Mouse (Mus musculus): Measurements from ENCODE around the gene Sh3glb1.
"Not testable (repeated sequence)": the region's sequence is repeated elsewhere in the genome, so short reads cannot be mapped to it uniquely, and the experiment has no call there.

Gene Sh3glb1

DNA sequence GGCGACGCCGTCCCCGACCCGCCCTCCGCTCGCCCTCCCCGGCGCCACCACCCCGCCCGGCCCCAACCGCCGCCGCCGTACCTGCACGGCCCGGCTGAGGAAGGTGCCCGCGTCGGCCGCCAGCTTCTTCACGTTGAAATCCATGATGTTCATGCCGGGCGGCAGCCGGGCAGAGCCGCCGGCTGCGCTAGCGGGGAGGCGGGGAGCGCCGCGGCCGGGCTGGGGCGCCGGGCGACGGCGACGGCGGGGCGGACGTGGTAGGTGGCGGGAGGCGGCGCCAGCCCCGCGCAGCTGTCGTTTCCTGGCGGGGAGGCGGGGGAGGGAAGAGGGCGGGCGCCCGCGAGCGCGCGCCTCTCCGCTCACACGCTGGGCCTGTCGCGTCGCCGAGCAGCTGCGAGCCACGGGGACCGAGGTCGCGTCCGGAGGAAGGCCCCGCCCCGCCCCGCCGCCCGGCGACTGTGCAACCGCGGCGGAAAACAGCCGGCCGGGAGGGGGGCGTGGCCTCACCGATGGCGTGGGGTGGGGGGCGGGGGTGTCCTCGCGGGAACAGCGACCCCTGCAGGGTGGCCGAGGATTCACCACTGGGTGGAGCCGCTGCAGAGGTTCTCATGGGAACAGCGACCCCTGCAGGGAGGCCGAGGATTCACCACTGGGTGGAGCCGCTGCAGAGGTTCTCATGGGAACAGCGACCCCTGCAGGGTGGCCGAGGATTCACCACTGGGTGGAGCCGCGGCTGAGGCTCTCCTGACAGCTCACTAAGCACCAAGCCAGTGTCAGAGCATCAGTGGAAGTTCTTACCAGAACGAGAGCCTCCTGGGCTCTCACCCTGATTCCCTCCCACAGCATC, at the start of gene Sh3glb1:
Gene Sh3glb1, minus strand, starts transcription at position 435 of the 847 bp plus-strand sequence.
- DNase-seq (ENCODE audit: low spot score): peak; percentile 95

DNA sequence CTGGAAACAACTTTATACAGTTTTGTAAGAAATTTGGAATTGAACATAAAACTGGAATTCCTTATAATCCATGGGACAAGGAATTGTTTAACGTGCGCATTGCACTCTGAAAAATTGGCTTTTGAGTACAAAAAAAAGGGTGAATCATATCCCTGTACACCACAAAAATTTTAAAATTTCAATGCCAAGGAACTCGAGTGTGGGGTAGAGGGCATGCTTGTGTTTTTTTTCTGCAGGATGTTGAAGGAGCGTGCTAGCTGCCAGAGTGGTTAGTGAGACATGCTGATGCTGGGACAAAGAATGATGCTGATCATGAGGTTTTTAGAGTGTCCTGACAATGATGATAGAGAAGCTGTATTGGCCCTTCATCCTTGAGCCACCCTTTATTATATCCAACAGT, 45.0 kb upstream of the Sh3glb1 start:
- DNase-seq (ENCODE audit: low spot score): no peak

DNA sequence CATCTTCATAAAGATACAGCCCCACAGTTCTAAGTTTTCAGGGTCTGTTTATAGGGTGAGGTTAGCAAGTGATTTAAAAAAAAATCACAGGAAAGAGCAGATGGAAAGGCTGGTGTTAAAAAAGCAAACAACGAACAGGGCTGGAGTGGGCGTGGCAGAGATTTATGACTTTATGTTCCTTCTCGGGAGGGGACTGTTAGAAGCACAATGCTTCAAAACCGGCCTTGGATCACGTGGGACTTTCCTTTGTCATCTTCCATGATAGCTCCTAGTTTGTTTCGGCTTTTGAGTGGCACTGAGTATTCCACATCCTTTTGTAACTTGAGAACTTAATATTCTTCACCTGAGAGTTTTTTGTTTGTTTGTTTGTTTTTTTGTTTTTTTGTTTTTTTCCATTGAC, 41.3 kb upstream of the Sh3glb1 start:
- no peak for DNase-seq (ENCODE audit: low spot score)

DNA sequence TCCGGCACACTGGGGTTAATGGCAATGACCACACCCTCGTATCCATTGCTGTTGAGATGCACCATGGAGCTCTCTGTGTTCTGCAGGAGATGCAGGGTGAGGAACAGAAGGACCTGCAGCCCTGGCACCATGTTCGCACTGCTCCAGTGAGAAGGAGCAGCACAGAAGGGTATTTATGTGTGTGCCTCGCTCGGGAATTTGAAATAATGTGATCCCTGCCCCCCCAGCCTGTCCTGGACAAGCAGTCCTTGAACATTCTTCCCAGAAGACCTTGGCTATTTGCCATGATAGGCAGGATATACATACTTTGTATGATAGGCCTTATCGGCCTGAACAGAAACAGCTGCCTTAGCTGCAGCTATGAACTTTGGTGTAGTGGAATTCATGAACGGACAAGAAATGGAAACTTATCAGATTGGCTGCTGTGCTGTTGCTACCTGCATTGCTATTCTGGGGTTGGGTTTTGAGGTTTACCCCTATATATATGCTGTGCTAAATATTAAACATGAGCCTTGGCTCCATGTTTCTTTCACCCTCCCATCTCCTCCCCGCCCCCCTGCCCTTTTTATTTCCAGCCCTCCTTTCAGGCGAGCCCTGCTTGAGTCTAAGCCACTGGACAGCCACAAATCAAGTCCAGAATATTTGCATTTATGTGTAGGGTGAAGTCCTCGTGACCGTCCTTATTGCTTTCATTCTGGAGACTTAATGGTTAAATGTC, 40.6 kb upstream of the Sh3glb1 start, which contains the start of gene Clca3a1:
Gene Clca3a1, minus strand, starts transcription at position 386 of the 718 bp plus-strand sequence.
- DNase-seq (ENCODE audit: low spot score): peak; percentile 18

DNA sequence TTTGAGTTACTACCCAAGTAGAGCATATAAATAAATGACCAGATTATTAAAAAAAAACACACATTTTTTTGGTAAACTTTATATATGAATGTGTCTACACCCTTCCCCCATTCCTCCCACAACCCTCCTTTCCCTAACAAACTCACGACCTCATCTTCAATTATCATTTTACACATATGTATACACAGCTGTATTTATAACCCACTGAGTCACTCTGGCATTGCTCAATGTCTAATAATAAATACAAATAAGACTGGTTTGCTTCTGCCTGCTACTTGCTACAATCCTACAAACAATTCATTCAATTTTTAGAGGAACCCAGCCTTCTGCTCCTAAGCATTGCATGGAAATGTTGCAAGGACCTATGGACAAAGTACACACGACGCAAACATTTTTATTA, 39.6 kb upstream of the Sh3glb1 start:
- DNase-seq (ENCODE audit: low spot score): no peak

DNA sequence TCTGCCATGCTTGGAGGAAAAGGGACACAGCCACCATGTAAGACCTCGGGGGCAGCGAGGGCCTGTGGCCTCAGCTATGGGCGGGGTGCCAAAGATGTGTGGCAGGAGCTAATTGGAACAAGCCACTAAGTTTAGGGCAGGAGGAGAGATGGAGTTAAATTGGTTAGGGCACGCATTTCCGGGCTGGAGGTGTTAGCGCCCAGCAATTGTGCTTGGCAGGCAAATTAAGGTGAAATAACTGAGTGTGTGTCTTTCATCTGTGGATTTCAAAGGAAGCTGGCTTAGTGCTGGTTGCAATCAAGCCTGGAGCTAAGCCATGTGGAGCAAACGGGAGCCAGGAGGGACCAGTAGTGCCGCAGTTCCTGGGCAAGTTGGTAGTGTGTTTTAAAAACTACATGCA, 36.0 kb upstream of the Sh3glb1 start:
- not testable (repeated sequence) for DNase-seq (ENCODE audit: low spot score)

DNA sequence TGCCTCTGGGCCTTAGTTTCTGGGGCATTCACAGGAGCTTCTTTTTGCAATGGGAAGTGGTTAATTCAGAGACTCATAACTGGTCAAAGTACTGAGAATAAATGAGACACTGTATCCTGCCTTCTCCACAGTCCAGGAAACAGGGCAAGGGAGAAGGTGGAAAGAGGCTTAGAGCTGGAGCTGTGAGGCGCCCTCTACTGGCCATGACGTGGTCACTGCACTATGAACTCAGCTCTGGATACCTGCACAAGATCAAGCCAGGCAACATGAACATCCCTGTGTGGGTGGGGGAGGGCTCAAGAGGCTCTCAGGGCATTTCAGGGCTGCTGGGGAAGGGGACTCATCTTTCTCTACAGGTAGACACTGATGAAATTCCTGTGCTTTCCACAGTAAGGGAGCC, 33.0 kb upstream of the Sh3glb1 start:
- no peak for DNase-seq (ENCODE audit: low spot score)

DNA sequence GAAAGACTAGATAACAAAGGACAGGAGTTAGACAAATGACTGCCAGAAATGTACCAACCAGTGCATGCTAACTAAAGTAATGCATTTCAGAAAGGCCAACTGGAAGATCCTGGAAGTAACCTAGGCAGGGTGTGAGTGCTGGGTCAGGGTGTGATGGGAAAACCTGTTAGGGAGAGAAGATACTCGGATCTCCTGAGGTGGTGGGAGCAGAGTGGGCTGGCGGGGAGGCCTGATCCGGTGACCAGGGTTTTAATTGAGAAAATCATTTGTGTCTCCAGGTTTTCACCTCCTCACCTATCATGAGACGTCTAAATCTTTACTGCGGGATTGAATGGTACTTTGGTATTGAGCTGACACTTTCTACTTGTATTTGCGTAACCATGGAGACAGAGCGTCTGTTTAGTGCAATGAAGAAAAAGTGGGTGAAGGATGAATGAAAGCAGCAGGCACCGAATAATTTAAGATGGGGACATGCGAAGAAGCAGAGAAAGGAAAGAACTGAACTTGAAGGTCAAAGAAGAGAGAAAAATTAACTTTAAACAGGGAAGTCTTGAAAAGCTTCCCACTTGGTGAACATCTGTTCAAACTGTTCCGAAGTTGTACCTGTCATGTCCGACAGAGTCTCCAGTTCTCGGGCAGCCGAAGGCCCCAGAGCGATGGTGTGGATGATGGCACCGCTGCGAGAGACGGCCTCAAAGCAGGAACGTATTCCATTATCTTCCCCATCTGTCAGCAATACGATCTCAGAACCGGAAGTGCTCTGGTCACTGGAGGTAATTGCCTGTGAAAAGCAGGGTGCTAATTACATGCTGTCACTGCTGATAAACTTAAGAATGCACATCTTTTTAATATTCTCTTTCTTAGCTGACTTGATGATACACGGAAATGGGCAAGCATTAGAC, 29.2 kb upstream of the Sh3glb1 start:
- DNase-seq (ENCODE audit: low spot score): not testable (repeated sequence)

DNA sequence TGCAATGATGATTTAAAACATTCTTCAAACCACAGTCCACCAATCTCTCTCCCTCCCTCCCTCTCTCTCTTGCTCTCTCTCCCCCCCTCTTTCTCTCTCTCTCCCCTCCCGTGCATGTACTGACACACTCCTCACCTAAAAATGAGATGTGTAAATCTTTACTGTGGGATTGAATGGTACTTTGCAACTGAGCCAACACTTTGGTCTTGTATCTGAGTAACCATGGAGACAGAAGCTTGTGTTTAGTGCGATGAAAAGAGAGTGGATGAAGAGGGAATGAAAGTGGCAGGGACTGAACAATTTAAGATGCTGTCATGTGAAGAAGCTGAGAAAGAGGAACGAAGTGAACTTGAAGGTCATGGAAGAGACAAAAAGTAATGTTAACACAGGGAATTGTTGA, 27.6 kb upstream of the Sh3glb1 start:
- not testable (repeated sequence) for DNase-seq (ENCODE audit: low spot score)

DNA sequence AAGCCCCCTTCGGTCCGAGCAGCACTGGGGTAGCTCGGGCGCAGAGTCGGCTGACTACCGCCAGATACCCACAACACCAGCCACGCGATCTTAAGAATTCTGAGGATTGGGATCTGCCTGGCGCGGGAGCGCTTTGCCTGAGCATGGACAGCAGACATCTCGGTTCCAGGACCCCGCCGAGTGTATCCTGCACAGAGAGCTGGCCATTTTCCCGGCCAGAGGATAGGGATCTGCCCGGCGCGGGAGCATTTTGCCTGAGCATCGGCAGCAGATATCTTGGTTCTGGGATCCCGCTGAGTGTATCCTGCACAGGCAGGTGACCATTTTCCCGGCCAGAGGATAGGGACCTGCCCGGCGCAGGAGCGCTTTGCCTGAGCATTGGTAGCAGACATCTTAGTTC, 18.3 kb upstream of the Sh3glb1 start:
- not testable (repeated sequence) for DNase-seq (ENCODE audit: low spot score)

DNA sequence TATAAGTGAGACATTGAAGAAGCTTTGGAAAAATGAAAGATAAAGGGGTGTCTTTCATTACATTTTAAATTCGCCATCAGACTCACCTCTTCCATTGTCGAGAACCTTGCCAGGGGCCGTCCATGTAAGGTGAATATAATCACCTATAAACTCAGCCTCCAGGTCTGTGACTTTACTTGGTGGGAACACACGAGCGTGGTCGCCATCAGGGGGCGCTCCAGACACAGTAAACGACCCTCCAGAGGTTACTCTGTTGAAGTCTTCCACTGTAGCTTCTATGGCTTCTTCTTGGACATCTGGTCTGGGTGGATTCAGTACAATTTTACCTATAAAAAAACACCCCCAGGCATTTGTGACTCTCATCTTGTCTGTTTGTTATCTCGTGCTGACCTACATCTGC, 16.7 kb upstream of the Sh3glb1 start:
- DNase-seq (ENCODE audit: low spot score): no peak

DNA sequence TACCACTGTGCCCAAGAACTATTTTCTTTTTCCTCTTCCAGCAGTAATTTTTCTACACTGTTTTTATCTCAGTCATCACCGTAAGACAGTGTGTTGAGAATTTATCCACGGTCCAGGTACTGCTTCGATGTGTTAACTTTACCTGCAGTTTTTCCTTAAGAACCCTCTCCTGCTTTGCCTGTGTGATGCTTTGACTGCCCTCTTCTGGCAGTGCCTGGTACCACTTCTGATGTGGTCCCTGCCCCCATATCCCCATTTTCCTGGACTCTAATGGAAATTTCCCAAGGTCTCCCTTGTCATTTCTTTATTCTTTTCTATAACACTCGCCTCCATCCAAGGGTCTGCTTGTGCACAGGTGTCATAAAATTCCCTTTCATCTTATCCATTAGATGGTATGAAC, 3.3 kb upstream of the Sh3glb1 start:
- DNase-seq (ENCODE audit: low spot score): no peak

DNA sequence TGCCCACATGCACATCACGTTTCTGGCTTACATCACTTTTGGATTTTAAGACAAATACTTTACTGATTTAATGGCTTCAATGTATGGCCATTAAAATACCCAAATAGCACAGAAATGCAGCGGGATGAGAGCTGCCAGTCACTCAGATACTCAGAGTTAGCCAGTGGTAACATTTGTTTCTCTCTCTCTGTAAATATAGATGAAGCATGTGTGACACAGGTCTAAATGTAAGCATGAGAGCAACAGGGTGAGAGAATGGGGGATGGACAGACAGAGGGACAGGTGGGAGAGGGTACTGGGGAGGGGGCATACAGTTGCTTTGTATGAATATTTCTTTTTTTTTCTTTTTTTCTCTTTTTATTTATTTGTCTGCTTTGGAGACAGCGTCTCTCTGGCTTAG, 2.4 kb upstream of the Sh3glb1 start:
- DNase-seq (ENCODE audit: low spot score): not testable (repeated sequence)

DNA sequence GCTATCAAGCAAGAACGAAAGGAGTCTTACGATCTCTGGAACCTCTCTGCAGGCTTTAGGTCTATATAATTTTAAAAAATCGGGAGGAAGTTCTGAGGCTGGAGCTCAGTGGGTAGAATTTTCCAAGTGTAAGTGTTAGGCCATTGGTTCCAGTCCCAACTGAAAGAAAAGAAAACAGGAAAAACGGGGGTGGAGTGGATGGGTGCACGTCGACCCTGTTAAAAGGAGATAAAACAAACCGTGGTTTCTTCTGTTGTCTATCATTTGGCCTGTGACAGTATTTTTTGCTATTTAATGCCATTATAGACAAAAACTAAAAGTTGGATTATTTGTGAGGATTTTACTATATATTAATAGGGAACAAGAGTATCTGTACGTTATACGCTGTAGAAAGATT, 1.7 kb upstream of the Sh3glb1 start:
- DNase-seq (ENCODE audit: low spot score): no peak

DNA sequence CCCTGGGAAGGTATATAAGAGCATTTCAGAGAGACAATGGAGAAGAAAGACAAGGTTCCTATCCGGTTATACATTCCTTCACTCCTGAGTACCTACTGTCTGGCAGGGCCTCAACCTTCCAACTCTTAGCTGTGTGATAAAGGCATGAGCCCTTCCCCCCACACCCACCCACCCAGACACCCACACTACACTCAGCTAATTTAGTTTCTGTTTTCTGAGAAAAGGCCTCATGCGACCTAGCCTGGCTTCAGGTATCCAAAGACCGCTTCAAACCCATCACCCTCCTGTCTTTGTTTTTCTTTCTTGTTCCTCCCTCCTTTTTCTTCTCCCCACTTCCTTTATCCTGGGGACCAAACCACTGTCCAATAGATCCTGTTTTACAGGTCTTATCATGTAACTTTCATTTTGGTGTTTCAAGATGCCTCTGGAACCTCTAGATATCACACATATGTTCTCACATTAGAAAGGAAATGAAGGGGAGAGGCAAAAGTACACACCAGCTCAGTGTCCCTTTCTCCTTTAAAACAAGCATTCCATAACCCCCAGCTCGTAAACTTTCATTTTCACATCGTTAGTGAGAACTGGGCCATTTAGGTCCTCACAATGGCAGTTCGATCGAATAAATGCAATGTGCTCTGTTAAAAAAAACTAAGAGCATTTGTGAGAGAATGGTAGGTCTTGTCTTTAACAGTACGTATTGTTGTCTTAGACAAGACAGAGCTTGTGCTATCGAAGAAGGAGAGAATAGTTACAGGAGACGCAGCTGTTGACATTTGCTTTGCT, 1.1 kb upstream of the Sh3glb1 start:
- DNase-seq (ENCODE audit: low spot score): no peak

DNA sequence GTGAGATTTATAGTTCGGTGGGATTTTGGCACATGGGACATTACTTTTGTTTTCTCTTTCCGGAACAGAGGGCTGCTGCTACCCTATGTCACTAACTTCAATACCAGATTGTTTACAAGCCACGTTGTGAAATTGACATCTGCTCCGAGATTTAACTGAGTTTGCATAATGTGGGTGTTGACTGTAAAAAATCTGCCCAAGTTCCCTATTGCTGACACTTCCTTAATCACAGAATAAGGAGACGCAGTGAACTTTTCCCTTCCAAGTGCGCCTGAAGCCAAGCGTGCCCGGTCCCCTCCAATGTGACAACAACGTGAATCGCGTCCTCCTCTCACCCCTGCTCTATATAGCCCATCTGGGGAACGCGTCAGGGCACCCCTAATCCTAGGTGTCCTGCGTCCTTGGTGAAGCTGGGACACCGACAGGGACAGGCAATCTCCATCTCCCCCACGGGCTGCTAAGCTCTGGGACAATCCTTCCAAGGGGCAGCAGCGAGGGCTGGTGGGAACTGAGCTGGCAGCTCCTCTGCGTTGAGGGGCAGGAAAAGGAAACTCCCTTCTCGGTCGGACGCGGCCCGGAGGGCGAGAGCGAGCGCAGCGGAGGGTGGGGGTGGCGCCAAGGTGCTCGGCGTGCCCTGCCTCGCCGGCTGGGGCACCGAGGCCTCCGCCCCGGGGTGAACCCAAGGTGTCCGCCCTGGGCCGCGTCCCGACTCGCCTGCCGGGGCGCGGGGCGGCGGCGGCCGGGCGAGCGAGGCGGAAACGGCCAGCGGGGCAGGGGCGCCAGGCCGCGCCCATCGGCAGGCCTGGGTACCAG, 841 bp downstream of the Sh3glb1 start:
- peak; percentile 71 for DNase-seq (ENCODE audit: low spot score)

DNA sequence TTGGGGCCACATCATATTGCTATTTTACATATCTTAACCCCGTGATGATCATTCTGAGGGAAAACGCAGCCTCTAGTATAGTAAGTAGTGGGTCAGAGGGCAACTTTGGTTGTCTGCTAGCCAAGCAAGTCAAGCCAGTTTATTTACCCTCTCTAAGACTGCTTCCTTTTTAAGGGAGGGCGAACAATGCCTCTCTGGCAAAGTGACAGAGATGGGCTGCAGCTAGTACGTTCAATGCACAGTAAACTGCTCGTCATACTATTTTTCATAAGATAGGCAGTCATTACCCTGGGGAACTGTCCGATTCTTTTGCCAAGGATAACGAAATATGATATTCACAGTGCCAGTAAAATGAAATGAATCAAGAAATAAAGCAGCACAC, 1.4 kb downstream of the Sh3glb1 start:
- no peak for DNase-seq (ENCODE audit: low spot score)

DNA sequence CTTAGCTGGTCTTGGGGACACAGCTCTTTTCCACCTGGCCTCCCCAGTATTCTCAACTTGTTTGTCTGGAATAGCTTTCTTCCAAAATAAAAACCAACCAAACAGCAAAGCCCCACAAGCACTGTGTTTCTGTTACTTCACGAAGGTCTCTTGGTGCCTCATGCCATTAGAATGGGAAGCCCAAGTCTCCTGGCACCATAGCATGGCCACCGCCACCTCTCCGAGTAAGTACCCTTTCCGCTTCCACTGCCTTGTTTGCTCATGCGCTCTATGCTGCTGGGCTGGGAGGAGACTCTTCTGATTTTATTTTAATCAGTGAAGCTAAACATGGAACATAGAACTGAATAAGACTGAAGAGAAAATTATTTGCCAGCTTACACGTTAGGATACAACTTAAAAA, 2.3 kb downstream of the Sh3glb1 start:
- DNase-seq (ENCODE audit: low spot score): no peak

DNA sequence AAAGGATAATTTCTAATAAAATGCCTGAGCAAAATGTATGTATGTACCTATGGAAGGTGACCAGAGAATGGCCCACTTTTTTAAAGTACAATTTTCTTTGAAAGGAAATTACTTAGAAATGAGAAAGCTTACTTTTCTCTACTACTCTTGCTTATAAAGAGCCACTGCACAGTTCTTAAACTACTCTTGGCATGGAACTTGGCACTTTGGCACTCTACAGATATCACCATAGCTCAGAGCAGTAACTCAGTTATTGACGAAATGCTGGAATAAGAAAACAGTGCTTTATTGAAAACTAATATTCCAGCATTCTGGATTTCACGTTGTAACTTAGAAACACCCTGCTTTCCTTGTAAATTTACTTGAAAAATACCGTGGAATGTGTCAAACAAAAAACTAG, 3.0 kb downstream of the Sh3glb1 start:
- no peak for DNase-seq (ENCODE audit: low spot score)

DNA sequence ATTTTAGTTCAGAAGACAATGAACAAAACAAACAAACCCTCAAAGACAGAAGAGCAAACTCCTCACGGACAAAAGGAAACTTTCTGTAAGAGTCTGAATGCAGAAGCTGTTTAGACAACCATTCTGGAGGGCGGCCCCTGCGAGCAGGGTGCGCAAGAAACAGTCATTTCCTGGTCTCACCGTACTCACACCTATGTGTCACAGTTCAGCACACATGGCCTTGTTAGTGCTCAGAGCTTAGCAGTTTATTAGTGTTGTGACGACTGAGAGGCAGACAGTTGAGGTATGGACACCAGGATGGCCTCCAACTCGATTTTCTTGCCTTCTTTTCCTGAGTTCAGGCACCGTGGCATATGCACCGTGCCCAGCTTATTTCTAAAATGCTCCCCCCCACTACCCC, 4.2 kb downstream of the Sh3glb1 start:
- no peak for DNase-seq (ENCODE audit: low spot score)

DNA sequence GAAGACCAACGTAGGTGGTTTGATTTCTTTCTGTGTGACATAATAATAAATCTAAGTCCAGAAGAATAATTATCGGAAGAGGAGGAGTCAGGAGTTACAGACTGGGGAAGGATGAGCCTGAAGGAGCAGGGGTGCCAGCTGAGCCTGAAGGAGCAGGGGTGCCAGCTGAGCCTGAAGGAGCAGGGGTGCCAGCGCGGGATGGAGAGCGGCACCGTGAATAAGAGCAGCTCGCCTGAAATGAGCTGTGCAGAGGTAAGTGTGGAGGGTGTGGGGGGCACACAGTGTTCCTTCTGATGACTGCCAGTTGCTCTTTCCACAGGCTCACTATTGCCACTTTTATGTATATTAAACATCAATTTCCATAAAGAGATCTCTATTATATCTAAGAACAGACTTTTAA, 5.1 kb downstream of the Sh3glb1 start:
- no peak for DNase-seq (ENCODE audit: low spot score)
